Mouse (Mus musculus) urinary bladder, adult 18-20 months (tissue): Measurements from ENCODE around the gene Tmem107.
A peak's percentile ranks its signal among the peaks of the same experiment; 100 is the strongest.

ENCODE experiments used
- DNase-seq, 2 experiments: peaks; one replicate each; pipeline ENCODE4 v3.0.0; 2022; ENCODE audit warnings: low spot score in 2 of 2, mixed read lengths in 2 of 2

The Tmem107 gene

DNA sequence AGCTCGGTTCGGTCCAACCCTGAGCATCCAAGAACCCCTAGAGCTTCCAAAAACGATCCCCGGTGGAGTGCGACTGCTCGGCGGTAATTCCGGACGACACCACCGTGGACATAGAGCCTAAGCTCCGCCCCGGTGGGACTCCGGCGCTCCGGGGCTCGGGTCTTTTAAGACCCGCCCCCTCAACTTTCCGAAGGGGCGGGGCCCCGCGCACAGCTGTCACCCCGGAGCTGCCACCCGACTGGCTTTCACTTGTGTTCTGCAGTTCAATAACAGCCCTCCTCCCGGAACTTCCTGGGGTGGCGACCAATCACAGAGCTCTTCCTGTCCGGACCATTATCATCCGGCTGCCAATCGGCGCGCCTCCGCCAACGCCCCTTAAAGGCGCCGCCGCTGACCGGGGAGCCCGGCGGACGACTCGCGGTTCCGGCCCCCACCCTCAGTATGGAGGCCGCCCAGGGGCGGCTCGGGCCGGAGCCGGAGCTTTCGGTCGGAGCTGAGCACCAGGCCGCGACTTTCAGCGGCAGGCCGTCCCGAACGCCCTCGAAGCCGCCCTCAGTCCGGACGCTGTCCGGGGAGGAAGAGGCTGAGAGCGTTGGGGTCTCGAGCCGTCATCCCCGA is 11.1 kb upstream of the Tmem107 start, which contains the start of gene Borcs6:
Gene Borcs6 (plus strand): TSS at position 361 of the 618 bp plus-strand sequence.
- peak; percentile 85 to 94 for DNase-seq

DNA sequence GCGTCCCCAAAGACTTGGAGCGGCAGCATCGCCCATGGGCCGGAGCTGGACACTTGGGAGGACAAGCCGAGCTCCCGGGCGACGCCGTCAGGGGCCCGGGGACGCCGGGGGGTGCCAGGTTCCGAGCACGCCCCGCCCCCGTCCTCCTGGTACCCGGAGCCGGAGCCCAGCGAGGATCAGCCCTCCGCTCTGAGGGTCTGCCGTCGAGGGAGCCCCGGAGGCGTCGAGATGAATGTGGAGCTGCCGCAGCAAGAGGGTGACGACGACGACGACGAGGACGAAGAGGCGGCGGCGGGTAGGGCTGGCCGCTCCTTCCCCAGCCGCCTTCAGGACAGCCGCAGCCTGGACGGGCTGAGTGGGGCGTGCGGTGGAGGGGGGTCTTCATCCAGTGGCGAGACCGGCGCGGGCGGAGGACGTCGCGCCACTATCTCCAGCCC is 10.6 kb upstream of the Tmem107 start:
- no peak for DNase-seq

DNA sequence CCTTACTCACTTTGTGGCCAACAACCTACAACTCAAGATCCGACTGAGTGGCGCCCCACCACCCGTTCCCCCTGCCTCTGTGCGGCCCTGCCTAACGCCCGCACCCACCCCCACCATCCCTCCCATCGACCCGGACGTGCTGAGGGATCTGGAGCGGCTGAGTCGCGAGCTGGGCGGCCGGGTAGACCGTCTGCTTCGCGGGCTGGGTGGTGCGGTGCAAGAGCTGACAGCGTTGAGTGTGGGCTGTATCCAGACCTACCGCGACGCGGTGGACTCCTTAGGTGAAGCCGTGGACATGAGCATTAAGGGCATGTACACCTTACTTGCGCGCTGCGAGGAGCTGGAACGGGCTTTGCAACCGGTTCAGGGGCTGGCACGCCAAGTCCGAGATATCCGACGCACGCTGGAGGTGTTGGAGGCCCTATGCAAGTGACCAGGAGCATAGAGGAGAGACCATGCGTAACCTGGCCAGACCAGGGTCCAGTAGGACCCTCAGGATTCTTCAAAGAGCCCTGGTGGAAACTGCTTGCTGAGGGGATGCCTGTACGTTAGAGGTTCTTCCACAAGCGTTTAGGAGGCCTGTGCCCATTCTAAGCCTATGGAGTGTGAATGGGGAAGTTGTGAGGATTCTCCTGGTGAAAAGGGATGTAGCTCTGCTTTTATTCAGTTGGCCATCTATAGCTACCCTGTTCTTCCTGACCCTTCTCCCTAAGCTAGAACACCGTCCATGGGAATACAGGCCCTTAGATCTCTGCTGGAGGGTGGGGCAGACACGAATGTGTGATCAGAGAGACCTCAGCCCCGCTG is 10.0 kb upstream of the Tmem107 start:
- peak in 1 of 2 experiments; percentile 57 for DNase-seq

DNA sequence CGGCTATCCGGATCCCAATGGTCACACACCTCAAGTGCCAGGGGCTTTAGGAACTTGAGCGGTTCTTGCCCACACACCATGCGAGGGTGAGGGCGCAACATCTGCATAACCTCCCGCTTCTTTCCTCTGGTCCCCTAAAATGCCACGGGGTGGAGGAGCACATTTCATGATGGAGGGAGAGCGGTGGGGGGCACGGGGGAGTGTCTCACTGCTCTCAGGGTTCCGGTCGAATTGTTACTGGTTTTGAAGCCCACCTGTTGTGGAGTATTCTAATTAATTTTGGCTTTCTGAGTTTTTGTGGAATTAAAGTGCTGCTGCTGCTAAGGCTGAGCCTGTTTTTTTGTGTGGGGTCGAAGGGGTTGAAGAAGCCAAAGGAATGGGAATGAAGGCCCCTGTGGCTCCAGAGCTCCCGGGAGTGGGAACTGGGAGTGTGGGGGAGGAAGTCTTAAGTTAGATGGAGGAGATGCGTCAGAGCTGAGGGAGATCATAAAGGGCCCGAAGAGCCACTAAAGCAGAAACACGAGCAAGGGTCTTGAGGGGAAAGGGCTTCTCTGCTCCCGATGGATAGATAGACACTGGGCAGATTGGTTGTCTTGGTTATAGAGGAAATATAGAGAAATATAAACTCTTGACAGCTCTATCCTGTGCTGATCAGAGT is 9.2 kb upstream of the Tmem107 start:
- DNase-seq: no peak

DNA sequence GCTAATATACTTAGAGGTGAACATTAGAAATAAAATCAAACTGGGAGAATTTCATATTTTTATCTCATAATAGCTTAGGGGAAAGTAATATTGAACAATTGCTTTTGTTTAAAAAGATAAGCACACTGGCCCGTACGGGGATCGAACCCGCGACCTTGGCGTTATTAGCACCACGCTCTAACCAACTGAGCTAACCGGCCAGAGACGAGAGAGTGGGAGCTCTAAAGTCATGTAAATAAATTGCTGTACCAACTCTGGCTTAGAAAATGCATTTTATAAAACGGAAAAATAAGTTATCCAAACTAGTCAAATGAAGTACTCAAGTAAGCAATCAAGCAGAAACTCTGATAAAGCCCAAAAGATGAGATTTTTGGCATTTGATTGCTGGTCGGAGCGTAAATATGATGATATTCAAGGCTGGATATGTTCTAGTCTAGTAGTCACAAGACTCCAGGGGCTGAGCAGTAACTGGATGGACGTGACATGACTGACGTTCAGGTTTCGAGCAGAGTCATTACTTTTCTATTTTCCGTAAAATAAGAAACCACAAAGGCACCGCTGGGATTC is 8.3 kb upstream of the Tmem107 start:
- peak in 1 of 2 experiments; percentile 66 for DNase-seq

DNA sequence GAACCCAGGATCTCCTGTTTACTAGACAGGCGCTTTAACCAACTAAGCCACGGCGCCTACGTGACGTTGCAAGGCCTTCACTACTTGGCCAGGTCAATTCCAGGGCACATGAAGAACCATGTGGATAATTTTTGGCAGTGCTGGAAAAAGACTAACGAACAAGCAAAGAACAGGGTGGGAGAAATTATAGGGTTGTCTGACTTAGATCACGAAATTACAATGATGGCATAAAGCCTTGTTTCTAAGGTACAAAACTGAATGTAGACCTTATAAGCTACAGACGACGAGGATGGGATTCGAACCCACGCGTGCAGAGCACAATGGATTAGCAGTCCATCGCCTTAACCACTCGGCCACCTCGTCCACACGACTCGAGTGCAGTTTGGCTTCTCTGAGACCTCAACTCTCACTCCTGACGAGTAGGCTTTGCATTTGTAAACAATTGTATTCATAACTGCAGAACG is 7.8 kb upstream of the Tmem107 start:
- DNase-seq: peak; percentile 94 to 97

DNA sequence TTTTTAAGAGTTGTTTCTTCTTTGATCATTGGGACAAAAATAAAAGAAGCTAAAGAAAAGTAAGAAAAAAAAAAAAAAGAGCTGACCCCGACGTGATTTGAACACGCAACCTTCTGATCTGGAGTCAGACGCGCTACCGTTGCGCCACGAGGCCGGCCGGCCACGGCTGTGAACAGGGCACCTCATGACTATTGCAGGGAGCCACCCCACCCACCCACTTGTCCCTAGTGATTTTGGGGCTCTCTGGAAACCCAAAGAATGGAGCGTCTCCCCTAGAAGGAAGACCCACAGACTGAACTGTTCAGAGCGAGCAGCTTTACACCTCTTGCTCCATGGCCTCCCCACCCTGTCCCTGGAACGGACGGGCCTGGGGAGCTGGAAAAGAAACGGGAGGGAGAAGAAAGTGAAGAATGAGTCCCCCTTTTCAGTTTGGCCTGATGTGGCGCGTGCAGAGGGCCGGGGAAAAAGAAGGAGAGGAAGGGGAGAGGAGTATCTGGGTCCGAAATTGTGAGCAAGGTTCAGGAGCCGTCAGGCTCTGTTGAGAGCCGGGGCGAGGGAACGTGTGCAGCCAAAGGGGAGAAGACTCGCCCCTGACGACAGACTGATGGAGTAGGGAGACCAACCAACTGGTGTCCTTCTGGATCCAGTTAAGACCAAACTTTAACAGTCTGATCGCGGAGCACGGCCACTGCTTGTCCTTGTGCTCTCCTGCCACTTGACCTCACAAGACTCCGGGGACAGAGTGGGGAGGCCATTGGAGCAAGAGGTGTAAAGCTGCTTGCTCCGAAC is 7.0 kb upstream of the Tmem107 start:
- peak; percentile 68 to 78 for DNase-seq

DNA sequence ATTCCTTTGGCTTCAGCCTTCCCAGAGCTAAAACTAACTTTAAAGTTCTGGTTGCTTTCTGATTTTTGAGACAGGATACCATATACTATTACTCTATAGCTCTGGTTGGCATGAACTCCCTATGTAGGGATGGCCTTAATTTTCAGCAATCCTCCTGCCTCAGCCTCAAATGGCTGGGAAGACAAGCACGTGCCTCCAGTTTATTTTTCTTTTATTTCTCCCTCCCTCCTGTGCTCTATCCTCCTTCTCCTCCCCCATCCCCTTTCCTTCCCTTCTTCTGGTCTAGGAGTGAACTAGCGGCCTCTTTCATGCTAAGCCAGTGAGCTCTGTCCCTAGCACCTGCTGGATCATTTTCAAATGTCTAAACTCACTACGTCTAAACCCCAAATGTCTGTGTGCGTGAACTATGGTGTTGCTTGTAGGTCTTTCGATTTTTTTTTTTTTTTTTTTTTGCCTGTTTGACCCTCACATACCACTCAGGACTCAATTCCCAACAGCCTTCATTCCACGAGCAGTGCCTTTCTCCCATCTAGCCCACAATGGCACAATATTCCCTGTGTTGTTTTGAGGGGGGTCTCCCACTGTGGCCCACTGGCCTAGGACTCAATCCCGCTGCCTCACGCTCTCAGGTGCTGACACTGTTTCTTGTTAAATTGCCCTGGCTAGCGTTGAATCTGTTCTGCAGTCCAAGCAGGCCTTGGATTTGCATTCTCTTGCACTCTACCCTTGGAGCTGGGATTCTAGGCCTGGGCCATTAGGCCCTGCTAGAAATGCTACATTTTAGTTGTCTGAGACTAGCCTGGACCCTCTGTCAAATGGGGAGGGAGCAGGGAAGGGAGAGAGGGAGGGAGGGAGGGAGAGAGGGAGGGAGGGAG is 6.1 kb upstream of the Tmem107 start:
- DNase-seq: no peak

DNA sequence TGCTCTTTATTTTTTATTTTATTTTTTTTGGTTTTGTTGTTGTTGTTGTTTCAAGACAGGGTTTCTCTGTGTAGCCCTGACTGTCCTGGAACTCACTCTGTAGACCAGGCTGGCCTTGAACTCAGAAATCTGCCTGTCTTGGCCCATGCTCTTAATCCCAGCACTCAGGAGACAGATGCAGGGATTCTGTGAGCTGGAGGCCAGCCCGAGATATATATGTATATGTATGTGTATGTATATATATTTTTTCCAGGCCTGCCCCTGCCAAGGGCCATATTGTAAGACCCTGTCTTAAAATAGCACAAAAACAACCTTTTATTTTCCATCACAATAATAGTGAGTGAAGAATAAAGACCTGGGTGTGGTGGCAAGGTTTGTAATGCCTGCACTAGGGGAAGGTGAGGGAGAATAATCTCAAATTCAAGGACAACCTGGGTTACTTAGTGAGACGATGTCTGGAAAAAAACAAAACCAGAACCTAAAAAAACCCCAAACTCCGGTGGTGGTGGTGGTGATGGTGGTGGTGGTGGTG is 5.1 kb upstream of the Tmem107 start:
- DNase-seq: no peak

DNA sequence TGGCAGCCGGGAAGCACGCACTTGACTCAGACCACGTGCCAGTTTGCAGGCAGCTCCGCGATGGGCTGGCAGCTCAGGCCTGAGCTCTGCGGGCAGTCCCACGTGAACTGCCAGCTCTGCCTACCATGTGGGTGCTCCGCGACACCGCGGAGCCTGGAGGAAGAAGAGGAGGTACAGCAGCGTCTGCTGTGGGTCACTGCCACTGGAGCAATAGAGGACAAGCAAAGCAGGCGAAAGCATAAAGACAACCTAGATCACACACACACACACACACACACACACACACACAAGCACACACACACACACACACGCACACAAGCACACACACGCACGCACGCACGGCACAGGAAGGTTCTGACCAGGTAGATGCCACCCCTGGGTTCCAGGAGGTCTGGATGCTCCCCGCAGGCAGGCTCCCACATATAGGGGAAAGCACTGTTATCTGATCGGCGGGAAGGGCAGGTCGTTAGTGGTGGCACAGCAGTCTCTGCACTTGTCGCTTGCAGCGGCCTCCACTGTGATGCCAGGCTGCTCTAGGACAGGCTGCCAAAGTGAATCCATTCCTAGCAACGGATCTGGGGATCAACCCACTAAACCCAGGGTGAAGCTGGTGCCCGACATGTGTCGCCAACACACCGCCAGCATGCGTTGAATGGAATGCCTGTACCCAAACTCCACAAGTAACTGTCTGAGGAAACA is 4.3 kb upstream of the Tmem107 start:
- DNase-seq: no peak

DNA sequence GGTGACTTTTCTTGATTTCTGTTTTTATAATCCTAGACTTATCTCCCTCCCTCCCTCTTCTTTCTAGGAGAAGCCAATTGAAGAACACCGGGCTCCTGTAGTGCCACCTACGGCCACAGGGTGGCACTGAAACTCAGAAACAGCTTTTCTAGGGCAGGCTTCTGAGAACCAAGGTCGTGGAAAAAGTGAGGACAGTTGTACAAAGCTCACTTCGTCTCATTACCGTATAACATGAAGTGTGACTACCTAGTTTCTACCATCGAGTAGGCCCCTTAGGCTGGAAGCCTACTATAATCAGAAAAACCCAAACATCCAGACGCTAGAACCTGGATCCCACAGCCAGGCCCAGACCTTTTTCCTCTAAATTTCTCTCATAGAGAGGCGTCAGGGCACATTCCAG is 3.6 kb upstream of the Tmem107 start:
- peak; percentile 79 for DNase-seq

DNA sequence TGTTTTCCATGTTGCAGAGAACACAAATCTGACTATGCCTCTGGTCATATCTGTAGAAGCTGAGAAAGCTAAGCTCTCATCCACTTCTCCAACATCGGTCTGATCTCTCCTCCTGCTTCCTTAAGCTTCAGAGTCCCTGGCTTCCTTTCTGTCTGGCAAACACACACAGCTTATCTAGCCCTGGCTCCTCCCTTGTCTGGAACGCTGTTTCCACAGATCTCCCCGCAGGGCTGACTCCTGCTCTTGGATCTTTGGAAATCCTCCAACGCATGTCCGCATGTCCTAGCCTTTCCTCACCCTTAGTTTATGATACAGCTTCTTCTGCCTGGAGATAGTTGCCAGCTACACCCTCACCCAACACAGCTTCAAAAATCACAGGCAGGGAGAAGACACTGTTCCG is 3.0 kb upstream of the Tmem107 start:
- DNase-seq: no peak

DNA sequence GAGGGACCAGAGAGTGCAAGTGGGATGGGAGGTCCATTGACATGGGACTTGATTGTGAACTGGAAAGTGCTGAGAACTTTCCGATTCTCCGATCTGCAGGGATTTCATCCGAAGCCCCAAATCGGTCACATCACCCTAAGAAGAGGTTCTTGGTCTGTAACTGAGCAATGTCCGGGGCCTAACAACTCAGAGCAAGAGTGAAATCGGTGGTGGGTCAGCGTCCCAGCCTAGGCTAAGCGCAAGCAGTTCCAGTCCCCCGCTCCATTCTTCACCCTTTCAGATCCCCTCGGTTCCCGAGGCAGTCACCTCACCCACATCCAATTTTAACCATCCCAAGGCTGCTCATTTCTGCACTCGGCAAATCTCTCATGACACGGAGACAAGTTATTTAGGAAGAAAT is 513 bp upstream of the Tmem107 start:
- no peak for DNase-seq

DNA sequence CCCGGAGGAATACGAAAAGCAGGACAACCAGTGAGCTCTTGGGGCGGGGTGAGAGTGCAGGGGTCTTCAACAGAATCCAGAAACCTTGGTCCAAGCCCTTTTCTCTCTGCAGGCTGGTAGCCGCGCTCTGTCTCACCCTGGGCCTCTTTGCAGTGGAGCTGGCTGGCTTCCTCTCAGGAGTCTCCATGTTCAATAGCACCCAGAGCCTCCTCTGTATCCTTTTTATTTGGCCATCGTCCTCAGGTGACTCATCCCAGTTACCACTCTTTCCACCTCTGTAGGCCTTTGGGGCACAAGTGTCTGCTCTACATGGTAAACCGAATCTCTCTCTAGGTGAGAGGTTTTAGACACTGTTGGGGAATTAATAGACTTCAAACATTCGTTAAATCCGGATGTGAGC is 656 bp downstream of the Tmem107 start:
- DNase-seq: no peak

DNA sequence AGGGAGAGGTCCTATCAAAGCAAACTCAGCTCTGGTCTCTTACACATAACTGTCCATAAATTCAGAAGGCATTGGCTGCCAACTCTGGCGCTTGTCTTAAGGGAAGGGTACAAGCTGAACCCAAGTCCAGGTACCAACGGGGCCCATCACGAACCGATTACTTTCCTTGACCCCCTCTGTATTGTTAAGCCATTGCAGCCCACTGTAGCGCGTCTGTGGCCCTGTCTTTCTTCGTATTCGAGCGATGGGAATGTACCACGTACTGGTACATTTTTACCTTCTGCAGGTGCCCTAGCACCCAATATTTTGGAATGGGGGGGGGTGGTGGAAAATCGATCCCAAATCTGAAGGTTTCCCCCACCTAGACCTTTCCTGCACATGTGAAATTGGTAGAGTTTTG is 1.6 kb downstream of the Tmem107 start:
- DNase-seq: no peak

DNA sequence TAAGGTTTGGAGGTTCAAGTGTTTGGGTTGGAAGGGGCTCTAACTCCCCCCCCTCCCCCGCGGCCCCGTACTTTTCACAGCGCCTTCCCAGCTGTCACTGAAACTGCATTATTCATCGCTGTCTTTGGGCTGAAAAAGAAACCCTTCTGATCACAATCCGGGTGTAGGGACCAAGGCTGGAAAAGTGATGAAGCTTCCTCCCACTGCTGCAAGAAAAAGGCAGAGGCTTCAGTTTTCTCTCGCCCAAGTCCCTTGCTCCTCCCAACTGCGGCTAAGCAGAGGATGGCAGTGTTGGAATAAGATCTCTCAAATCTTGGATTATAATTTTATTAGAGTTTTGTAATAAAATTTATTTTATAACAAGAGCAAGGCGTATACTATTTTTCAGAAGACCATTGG is 2.1 kb downstream of the Tmem107 start:
- DNase-seq: no peak

DNA sequence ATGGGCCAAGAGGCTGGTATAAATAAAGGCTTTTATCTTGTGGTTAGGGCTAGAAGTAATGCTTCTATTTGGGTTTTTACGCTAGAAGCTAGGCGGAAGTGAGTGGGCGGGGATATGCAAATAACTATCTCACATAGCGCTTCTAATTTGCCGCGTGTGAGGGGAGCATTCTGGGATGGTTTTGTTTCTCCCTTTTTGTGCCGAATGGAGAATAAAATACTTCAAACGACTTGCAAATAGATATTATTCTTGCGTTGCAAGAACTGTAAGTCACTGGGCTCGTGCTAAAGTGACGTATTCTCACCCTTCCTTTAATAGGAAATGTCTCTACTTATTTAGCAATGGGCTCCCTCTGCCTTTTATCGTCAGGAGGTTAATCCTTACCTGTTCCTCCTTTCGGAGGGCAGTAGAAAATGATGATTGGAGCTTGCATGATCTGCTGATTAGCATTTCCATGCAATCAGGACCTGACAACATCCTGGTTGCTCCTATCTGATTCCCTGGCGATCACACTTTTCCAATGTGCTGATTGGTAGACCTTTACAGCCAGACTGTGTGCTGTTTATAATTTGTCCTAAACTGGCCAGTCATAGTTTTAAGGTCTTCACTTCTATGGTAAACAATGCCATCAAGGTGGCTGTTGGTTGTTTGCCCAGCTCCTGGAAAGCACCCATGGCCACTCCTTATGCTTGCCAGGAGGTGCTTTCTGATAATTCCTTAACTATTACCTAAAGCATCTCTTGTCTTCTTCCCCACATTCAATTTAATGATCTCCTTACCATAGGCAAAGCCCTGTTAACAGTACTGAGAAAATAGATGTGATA is 2.7 kb downstream of the Tmem107 start:
- DNase-seq: peak in 1 of 2 experiments; percentile 72

DNA sequence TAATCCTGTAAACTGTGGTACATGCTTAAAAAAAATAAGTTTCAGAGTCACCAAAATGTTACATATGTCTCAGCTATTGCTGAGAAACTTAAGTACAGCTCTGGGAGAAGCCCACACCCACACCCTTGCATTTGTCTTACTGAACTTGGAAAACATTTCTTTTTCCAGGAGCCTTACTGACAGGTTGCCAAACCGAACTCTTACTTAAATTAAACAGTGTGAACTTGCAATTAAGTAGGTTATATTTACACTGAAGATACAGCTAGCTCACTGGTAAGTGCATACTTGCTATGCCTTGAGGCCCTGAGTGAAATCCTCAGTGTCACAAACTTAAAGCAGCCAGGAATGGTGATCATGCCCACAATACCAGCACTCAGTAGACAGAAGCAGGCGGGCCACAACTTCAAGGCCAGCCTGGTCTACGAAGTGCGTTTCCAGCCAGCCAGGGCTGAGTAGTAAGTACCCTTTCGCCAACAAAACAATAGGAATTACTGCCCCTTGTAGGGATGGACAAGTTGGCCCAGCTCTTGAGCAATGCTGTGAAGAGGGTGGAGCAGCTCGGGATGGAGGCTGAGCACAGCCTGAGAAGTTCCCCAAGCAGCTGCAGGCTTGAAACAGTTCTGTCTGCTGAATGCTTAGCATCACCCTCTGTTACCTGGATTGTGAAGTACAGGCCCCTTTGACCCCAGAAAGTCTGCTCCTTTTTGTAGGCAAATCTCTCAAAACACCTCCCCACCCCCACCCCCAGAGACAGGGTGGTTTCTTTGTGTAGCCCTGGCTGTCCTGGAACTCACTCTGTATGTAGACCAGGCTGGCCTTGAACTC is 3.6 kb downstream of the Tmem107 start:
- DNase-seq: no peak
